Mouse (Mus musculus) neural tube, postnatal 0 days (tissue): ENCODE measurements around the gene Matn4. TPM values are rescaled to one million over a fixed set of nuclear protein-coding genes. Genes with fewer than 3 reads are reported as not detected.

Experiments
- microRNA-seq: library from miRNA; unstranded; fragments of <30 nt; microRNA quantifications from one replicate; pipeline ENCODE4, GENCODE M21; 2016
- polyA plus RNA-seq: library from polyadenylated mRNA; unstranded; fragments of >200 nt; fragmentation: Nextera tagmentation; extraction: Ambion mirVana; gene quantifications from 2 replicates; pipeline ENCODE4 v1.2.1, GENCODE M21; 2015

Gene Matn4
- 15.4 and 15.8 TPM in 2 replicates for polyA plus RNA-seq

GRCm38 (mm10) chr2:164405060-164405459, at the start of gene Matn4:
Gene Matn4, minus strand, starts transcription at chr2:164405160.

GRCm38 (mm10) chr2:164443460-164444000, 38.6 kb upstream of the Matn4 start, which contains the start of gene Sdc4:
Gene Sdc4, minus strand, starts transcription at chr2:164443887.

GRCm38 (mm10) chr2:164402906-164403305, 2.1 kb downstream of the Matn4 start, which contains the start of gene Rbpjl:
Gene Rbpjl, plus strand, starts transcription at chr2:164403141.

GRCm38 (mm10) chr2:164389020-164389419, 15.9 kb downstream of the Matn4 start, which contains the start of gene Slpi:
Gene Slpi, minus strand, starts transcription at chr2:164389095.

Small RNAs within 50 kb of the gene (microRNA-seq; reads per million reads assigned to microRNA genes)
- gene Mir7678, result not detected

Other genes starting within 250 kb of the Matn4 start
- gene Kcns1, start 234.0 kb downstream of the Matn4 start, polyA plus RNA-seq, result 3.9 and 4.2 TPM in 2 replicates
- gene Wfdc5, start 222.4 kb downstream of the Matn4 start, polyA plus RNA-seq, result not detected in 2 replicates
- not detected in 2 replicates for gene Wfdc12, start 214.6 kb downstream of the Matn4 start, polyA plus RNA-seq
- gene Wfdc15a, start 205.0 kb downstream of the Matn4 start, polyA plus RNA-seq, result not detected in 2 replicates
- gene Wfdc15b, start 183.5 kb downstream of the Matn4 start, polyA plus RNA-seq, result not detected in 2 replicates
- gene Svs2, start 166.7 kb downstream of the Matn4 start, polyA plus RNA-seq, result not detected in 2 replicates
- not detected in 2 replicates for gene Svs3b, start 148.5 kb downstream of the Matn4 start, polyA plus RNA-seq
- gene Svs4, start 126.7 kb downstream of the Matn4 start, polyA plus RNA-seq, result not detected in 2 replicates
- not detected in 2 replicates for gene Svs3a, start 115.9 kb downstream of the Matn4 start, polyA plus RNA-seq
- gene Svs6, start 88.4 kb downstream of the Matn4 start, polyA plus RNA-seq, result not detected in 2 replicates
- gene Svs5, start 72.4 kb downstream of the Matn4 start, polyA plus RNA-seq, result not detected in 2 replicates
- 0.51 and 1.1 TPM in 2 replicates for gene Slpi, start 16.1 kb downstream of the Matn4 start, polyA plus RNA-seq
- gene Rbpjl, start 2.0 kb downstream of the Matn4 start, polyA plus RNA-seq, result 0.49 and 0.68 TPM in 2 replicates
- 42.5 and 43.9 TPM in 2 replicates for gene Sdc4, start 38.7 kb upstream of the Matn4 start, polyA plus RNA-seq
- gene Sys1, start 51.8 kb upstream of the Matn4 start, polyA plus RNA-seq, result 113 and 120 TPM in 2 replicates
- 14.5 and 16.2 TPM in 2 replicates for gene Gm20458, start 55.8 kb upstream of the Matn4 start, polyA plus RNA-seq
- not detected in 2 replicates for gene Trp53tg5, start 68.6 kb upstream of the Matn4 start, polyA plus RNA-seq
- gene Dbndd2, start 80.9 kb upstream of the Matn4 start, polyA plus RNA-seq, result 41.5 and 45.7 TPM in 2 replicates
- 117 and 135 TPM in 2 replicates for gene Pigt, start 92.4 kb upstream of the Matn4 start, polyA plus RNA-seq
- gene Wfdc2, start 157.3 kb upstream of the Matn4 start, polyA plus RNA-seq, result 0.62 and 0.65 TPM in 2 replicates
- gene Spint3, start 168.3 kb upstream of the Matn4 start, polyA plus RNA-seq, result not detected in 2 replicates
- gene Wfdc6a, start 180.3 kb upstream of the Matn4 start, polyA plus RNA-seq, result not detected in 2 replicates
- gene Eppin, start 188.4 kb upstream of the Matn4 start, polyA plus RNA-seq, result not detected in 2 replicates
- not detected in 2 replicates for gene Wfdc6b, start 208.4 kb upstream of the Matn4 start, polyA plus RNA-seq
- not detected in 2 replicates for gene Wfdc8, start 208.5 kb upstream of the Matn4 start, polyA plus RNA-seq
- gene Wfdc16, start 233.6 kb upstream of the Matn4 start, polyA plus RNA-seq, result not detected in 2 replicates